Mouse (Mus musculus) hindbrain, postnatal 0 days (tissue): ENCODE data around the gene Magi3. TPM values are rescaled to one million over a fixed set of nuclear protein-coding genes. Genes with fewer than 3 reads are reported as not detected.

Source experiments
- ATAC-seq: fragments of 200-750 bp; cut with Nextera tagmentation; 2 replicates; pipeline ENCODE4 v1.8.0; 2017; ENCODE audit warnings: mild to moderate bottlenecking, moderate TSS enrichment, moderate library complexity
- DNase-seq: peaks from one replicate; pipeline ENCODE4 v3.0.0-alpha.2; 2015; ENCODE audit warnings: low spot score
- H3K27ac ChIP-seq: fragments of 300-500 bp; sonication (generic); 2 replicates; pipeline ENCODE4 v1.5.1; 2014; ENCODE audit warnings: mild to moderate bottlenecking
- H3K27me3 ChIP-seq: fragments of 300-500 bp; sonication (generic); 2 replicates; pipeline ENCODE4 v1.6.1; 2014; ENCODE audit warnings: low read length, mixed read lengths; ENCODE audit not compliant: insufficient read depth
- H3K36me3 ChIP-seq: fragments of 300-500 bp; sonication (generic); 2 replicates; pipeline ENCODE4 v1.6.1; 2014; ENCODE audit warnings: low read length, mixed read lengths; ENCODE audit not compliant: insufficient read depth
- H3K4me1 ChIP-seq: fragments of 300-500 bp; sonication (generic); 2 replicates; pipeline ENCODE4 v1.6.1; 2014; ENCODE audit warnings: antibody characterized with exemption, low read length, mixed read lengths; ENCODE audit not compliant: insufficient read depth
- H3K4me2 ChIP-seq: fragments of 300-500 bp; sonication (generic); 2 replicates; pipeline ENCODE4 v1.6.1; 2014; ENCODE audit warnings: low read depth, mild to moderate bottlenecking, low read length, moderate library complexity, mixed read lengths
- H3K4me3 ChIP-seq: fragments of 300-500 bp; sonication (generic); 2 replicates; pipeline ENCODE4 v1.5.1; 2014; ENCODE audit warnings: low read length
- H3K9ac ChIP-seq: fragments of 300-500 bp; sonication (generic); replicated peaks from 2 replicates; pipeline ENCODE4 v1.6.1; 2014; ENCODE audit warnings: mild to moderate bottlenecking, low read length, moderate library complexity, mixed read lengths
- H3K9me3 ChIP-seq: fragments of 300-500 bp; sonication (generic); 2 replicates; pipeline ENCODE4 v1.6.1; 2016; ENCODE audit warnings: low read length, mixed read lengths
- CTCF ChIP-seq: IDR thresholded peaks from 2 replicates; pipeline ENCODE4 v1.5.1; 2016; ENCODE audit warnings: antibody characterized with exemption, control low read depth, low read depth
- WGBS: fragments of 180-500 bp; shearing (Covaris S2); extraction: QIAGEN DNeasy Blood & Tissue Kit; methylation state at CpG from one replicate; pipeline ENCODE4 v1.1.7; 2014; 5-methylcytosine and 5-hydroxymethylcytosine counted together
- polyA plus RNA-seq: library from polyadenylated mRNA; unstranded; fragments of >200 nt; fragmentation: Nextera tagmentation; extraction: Ambion mirVana; gene quantifications from 2 replicates; pipeline ENCODE4 v1.2.1, GENCODE M21; 2015
- total RNA-seq: library from RNA; depleted of rRNA; stranded (reverse); fragments of >200 nt; gene quantifications from 2 replicates; pipeline ENCODE4 v1.2.3, GENCODE M21; 2014

Magi3 gene
- total and polyA plus RNA-seq, 2 experiments from 2014 or later = 3.2 to 17.3 TPM

GRCm38 (mm10) chr3:104019453-104019852, 200.7 kb downstream of the Magi3 start:
- WGBS = 63% methylated on average over 4 of the region's 4 CpGs
- Histone ChIP-seq H3K4me1 (no peaks in the 10 kb centered on the region), H3K9me3 (no peaks in the 10 kb centered on the region), H3K36me3 (peaks cover 33% of the 10 kb centered on the region), H3K27ac (no peak overlapping the region), H3K4me2 (no peak overlapping the region), H3K9ac (no peak overlapping the region), H3K27me3 (no peaks in the 10 kb centered on the region), H3K4me3 (no peak overlapping the region)
- ATAC-seq (0 out of 2 replicates have a peak, but pooled peaks have one; percentile 21), DNase-seq (peak; percentile 64)
- peak; percentile 54 for TF ChIP-seq CTCF

GRCm38 (mm10) chr3:104017931-104018330, 202.2 kb downstream of the Magi3 start:
- Histone ChIP-seq H3K27ac (no peak overlapping the region), H3K9ac (no peak overlapping the region), H3K4me1 (no peaks in the 10 kb centered on the region), H3K36me3 (peaks cover 27% of the 10 kb centered on the region), H3K4me2 (no peak overlapping the region), H3K9me3 (no peaks in the 10 kb centered on the region), H3K4me3 (no peak overlapping the region), H3K27me3 (no peaks in the 10 kb centered on the region)
- 65% methylated on average over 3 of the region's 3 CpGs for WGBS
- ATAC-seq = no peak
- TF ChIP-seq CTCF = no peak
- no peak for DNase-seq

GRCm38 (mm10) chr3:104011972-104012371, 208.2 kb downstream of the Magi3 start:
- no peaks in the 10 kb centered on the region for H3K27me3 ChIP-seq
- H3K4me2 ChIP-seq = no peak overlapping the region
- TF ChIP-seq CTCF = no peak
- no peaks in the 10 kb centered on the region for H3K9me3 ChIP-seq
- H3K27ac ChIP-seq = no peak overlapping the region
- H3K4me3 ChIP-seq = no peak overlapping the region
- no peak for ATAC-seq
- 93% methylated on average over 2 of the region's 2 CpGs for WGBS
- no peaks in the 10 kb centered on the region for H3K4me1 ChIP-seq
- no peak overlapping the region for H3K9ac ChIP-seq
- DNase-seq = no peak
- H3K36me3 ChIP-seq = peaks cover 20% of the 10 kb centered on the region

GRCm38 (mm10) chr3:104009924-104010662, 210.1 kb downstream of the Magi3 start:
- ATAC-seq (no peak), DNase-seq (no peak)
- no peak overlapping the region for H3K9ac ChIP-seq
- no peaks in the 10 kb centered on the region for H3K4me1 ChIP-seq
- H3K4me3 ChIP-seq = no peak overlapping the region
- H3K27me3 ChIP-seq = no peaks in the 10 kb centered on the region
- peak; percentile 17; the same call in 1 of the 2 replicates for TF ChIP-seq CTCF
- 91% methylated on average over 5 of the region's 5 CpGs for WGBS
- no peak overlapping the region for H3K27ac ChIP-seq
- H3K4me2 ChIP-seq = no peak overlapping the region
- peaks cover 13% of the 10 kb centered on the region for H3K36me3 ChIP-seq
- no peaks in the 10 kb centered on the region for H3K9me3 ChIP-seq

- no peak overlapping the region for H3K9ac ChIP-seq
- no peaks in the 10 kb centered on the region for H3K4me1 ChIP-seq
- H3K4me3 ChIP-seq = no peak overlapping the region
- H3K9me3 ChIP-seq = no peaks in the 10 kb centered on the region
- 33% methylated on average over 8 of the region's 8 CpGs for WGBS
- H3K4me2 ChIP-seq = no peak overlapping the region
- peaks cover 17% of the 10 kb centered on the region for H3K36me3 ChIP-seq
- no peak overlapping the region for H3K27ac ChIP-seq
- no peak for TF ChIP-seq CTCF
- peak; percentile 65 for DNase-seq
- ATAC-seq = no peak
- H3K27me3 ChIP-seq = no peaks in the 10 kb centered on the region
Measured at GRCm38 (mm10) chr3:104007479-104007878, 212.7 kb downstream of the Magi3 start.

- TF ChIP-seq CTCF = no peak; the same call in 1 of the 2 replicates
- Histone ChIP-seq H3K27ac (no peak overlapping the region), H3K36me3 (peaks cover 17% of the 10 kb centered on the region), H3K9ac (no peak overlapping the region), H3K4me3 (no peak overlapping the region), H3K4me1 (no peaks in the 10 kb centered on the region), H3K4me2 (no peak overlapping the region), H3K9me3 (no peaks in the 10 kb centered on the region), H3K27me3 (no peaks in the 10 kb centered on the region)
- ATAC-seq (no peak), DNase-seq (no peak)
- 49% methylated on average over 8 of the region's 8 CpGs for WGBS
Measured at GRCm38 (mm10) chr3:104006896-104007466, 213.2 kb downstream of the Magi3 start.

- 93% methylated on average over 4 of the region's 4 CpGs for WGBS
- Histone ChIP-seq H3K27me3 (no peaks in the 10 kb centered on the region), H3K4me2 (no peak overlapping the region), H3K36me3 (peaks cover 32% of the 10 kb centered on the region; the same call in 1 of the 2 replicates), H3K4me1 (no peaks in the 10 kb centered on the region), H3K27ac (no peak overlapping the region), H3K4me3 (no peak overlapping the region), H3K9ac (no peak overlapping the region), H3K9me3 (no peaks in the 10 kb centered on the region)
- no peak for DNase-seq
- no peak for ATAC-seq
- no peak for TF ChIP-seq CTCF
Measured at GRCm38 (mm10) chr3:103998724-103999123, 221.4 kb downstream of the Magi3 start.
